Mouse (Mus musculus) CH12.LX (cell line): ENCODE data around the gene Olfr320. TPM values are rescaled to one million over a fixed set of nuclear protein-coding genes. Genes with fewer than 3 reads are reported as not detected.
"Not testable (repeated sequence)": the region's sequence is repeated elsewhere in the genome, so short reads cannot be mapped to it uniquely, and the experiment has no call there.

Experiments used
- DNase-seq: peaks from one replicate; pipeline ENCODE4 v3.0.0-alpha.2; 2013; ENCODE audit errors: extremely low read depth
- H3K27ac ChIP-seq: 2 replicates; pipeline ENCODE4 v1.5.1; 2012; ENCODE audit warnings: low read depth, mild to moderate bottlenecking, control low read depth, moderate library complexity; ENCODE audit not compliant: insufficient read depth
- H3K27me3 ChIP-seq: replicated peaks from 2 replicates; pipeline ENCODE3; 2012; ENCODE audit warnings: inconsistent platforms
- H3K36me3 ChIP-seq, 2 experiments: replicated peaks in 1 of 2; 2 replicates each; pipeline versions ENCODE3 to v1.6.1; 2012; ENCODE audit warnings: inconsistent platforms in 1 of 2, low read length in 1 of 2, mild to moderate bottlenecking in 1 of 2, mixed read lengths in 1 of 2, moderate library complexity in 1 of 2; ENCODE audit not compliant: control insufficient read depth in 1 of 2, insufficient read depth in 1 of 2
- H3K4me1 ChIP-seq, 2 experiments: 2 replicates each; pipeline ENCODE4 v1.6.1; 2012; ENCODE audit warnings: inconsistent platforms in 1 of 2, moderate library complexity in 1 of 2; ENCODE audit not compliant: insufficient read depth in 2 of 2, control insufficient read depth in 1 of 2
- H3K4me2 ChIP-seq: 2 replicates; pipeline ENCODE4 v1.6.1; 2012; ENCODE audit warnings: low read depth, mild to moderate bottlenecking, control low read depth; ENCODE audit not compliant: poor library complexity, insufficient read depth, severe bottlenecking
- H3K4me3 ChIP-seq, 3 experiments: fragments of 150-350 bp in 1 of 3; sonication (generic) in 1 of 3; replicated peaks in 1 of 3; 2 replicates each; pipeline versions ENCODE3 to v1.5.1; 2011 to 2012; ENCODE audit warnings: low read depth in 2 of 3, low read length in 2 of 3, mild to moderate bottlenecking in 2 of 3, moderate library complexity in 2 of 3, control low read depth in 1 of 3, improper control_type of control experiment in 1 of 3, inconsistent platforms in 1 of 3, mixed read lengths in 1 of 3; ENCODE audit not compliant: poor library complexity in 1 of 3
- H3K79me2 ChIP-seq: replicated peaks from 2 replicates; pipeline ENCODE4 v1.6.1; 2012; ENCODE audit warnings: mild to moderate bottlenecking, moderate library complexity; ENCODE audit not compliant: control insufficient read depth, poor library complexity, insufficient read depth, severe bottlenecking; ENCODE audit errors: extremely low read depth
- H3K9ac ChIP-seq: 2 replicates; pipeline ENCODE4 v1.6.1; 2012; ENCODE audit warnings: low read depth, mild to moderate bottlenecking, control low read depth, moderate library complexity; ENCODE audit not compliant: insufficient read depth
- H3K9me3 ChIP-seq: replicated peaks from 2 replicates; pipeline ENCODE3; 2012; ENCODE audit warnings: low read length, inconsistent platforms, mixed read lengths
- BHLHE40 ChIP-seq: IDR thresholded peaks from 2 replicates; pipeline ENCODE4 v1.6.1; 2011; ENCODE audit warnings: mild to moderate bottlenecking, low read depth, low read length, improper control_type of control experiment
- CHD2 ChIP-seq: IDR thresholded peaks from 2 replicates; pipeline ENCODE4 v1.6.1; 2011; ENCODE audit warnings: low read length, improper control_type of control experiment
- CTCF ChIP-seq, 2 experiments: IDR thresholded peaks in 1 of 2; conservative IDR thresholded peaks in 1 of 2; 2 replicates each; pipeline ENCODE4 v1.5.1; 2011 to 2012; ENCODE audit warnings: low read depth in 2 of 2, low read length in 2 of 2, improper control_type of control experiment in 1 of 2, inconsistent platforms in 1 of 2, mild to moderate bottlenecking in 1 of 2, moderate library complexity in 1 of 2
- JUND ChIP-seq: conservative IDR thresholded peaks from 2 replicates; pipeline ENCODE4 v1.6.1; 2011; ENCODE audit warnings: low read depth, low read length, improper control_type of control experiment
- KAT2A ChIP-seq: IDR thresholded peaks from 2 replicates; pipeline ENCODE4 v1.6.1; 2012; ENCODE audit warnings: low read length, improper control_type of control experiment, inconsistent platforms; ENCODE audit not compliant: insufficient replicate concordance
- MAZ ChIP-seq: IDR thresholded peaks from 2 replicates; pipeline ENCODE4 v1.6.1; 2012; ENCODE audit warnings: low read depth, mild to moderate bottlenecking, inconsistent platforms, low read length, improper control_type of control experiment, moderate library complexity
- MEF2A ChIP-seq: IDR thresholded peaks from 2 replicates; pipeline ENCODE4 v1.6.1; 2014; ENCODE audit warnings: low read depth, mild to moderate bottlenecking, inconsistent platforms, low read length, improper control_type of control experiment, borderline replicate concordance
- NELFE ChIP-seq: IDR thresholded peaks from 2 replicates; pipeline ENCODE4 v1.6.1; 2011; ENCODE audit warnings: low read depth, low read length, improper control_type of control experiment
- POLR2A ChIP-seq: IDR thresholded peaks from 2 replicates; pipeline ENCODE4 v1.6.1; 2011; ENCODE audit warnings: low read depth, mild to moderate bottlenecking, improper control_type of control experiment, low read length
- RAD21 ChIP-seq: IDR thresholded peaks from 2 replicates; pipeline ENCODE4 v1.6.1; 2011; ENCODE audit warnings: low read depth, mild to moderate bottlenecking, low read length, improper control_type of control experiment, moderate library complexity
- SMC3 ChIP-seq: IDR thresholded peaks from 2 replicates; pipeline ENCODE4 v1.6.1; 2011; ENCODE audit warnings: low read depth, low read length, improper control_type of control experiment
- TCF12 ChIP-seq: IDR thresholded peaks from 2 replicates; pipeline ENCODE4 v1.6.1; 2014; ENCODE audit warnings: low read depth, mild to moderate bottlenecking, inconsistent platforms, low read length, improper control_type of control experiment
- ZC3H11A ChIP-seq: IDR thresholded peaks from 2 replicates; pipeline ENCODE4 v1.6.1; 2012; ENCODE audit warnings: low read depth, mild to moderate bottlenecking, inconsistent platforms, low read length, improper control_type of control experiment
- ZKSCAN1 ChIP-seq: IDR thresholded peaks from 2 replicates; pipeline ENCODE4 v1.6.1; 2012; ENCODE audit warnings: low read depth, inconsistent platforms, low read length, improper control_type of control experiment, borderline replicate concordance
- dilution Hi-C: fragments of 300-500 bp; cut with MboI; formaldehyde crosslinking; loops from 2 replicates; pipeline ENCODE4 v1.14.3; 2020; ENCODE audit warnings: low sequenced_read_pairs; ENCODE audit not compliant: extremely low pct_unique_long_range_greater_than_20kb, extremely low pct_ligation_motif_present
- in situ Hi-C: fragments of 300-500 bp; cut with MboI; formaldehyde crosslinking; loops from 3 replicates; pipeline ENCODE4 v1.14.3; 2019; ENCODE audit warnings: low sequenced_read_pairs, low pct_ligation_motif_present, low pct_unique_long_range_greater_than_20kb, mixed read lengths
- polyA plus RNA-seq: library from polyadenylated mRNA; unstranded; fragments of >175 nt; gene quantifications from 2 replicates; pipeline ENCODE4 v1.2.1, GENCODE M21; 2012; ENCODE audit warnings: low read depth; ENCODE audit not compliant: insufficient read length
- total RNA-seq, 2 experiments: library from RNA; depleted of rRNA; stranded (reverse); fragments of 300-350 nt in 1 of 2; fragments of >200 nt in 1 of 2; gene quantifications; 2 replicates each; pipeline ENCODE4 v1.2.3; 2012 to 2014

Gene Olfr320
- total and polyA plus RNA-seq, 3 experiments: not detected

- H3K4me1 ChIP-seq: no peaks in the 10 kb centered on the region
- no peak overlapping the region for H3K27ac ChIP-seq
- peaks cover 21% of the 10 kb centered on the region for H3K27me3 ChIP-seq
- H3K9ac ChIP-seq: no peak overlapping the region
- no peak for DNase-seq
- H3K4me3 ChIP-seq: no peak overlapping the region
- no peak overlapping the region for H3K4me2 ChIP-seq
- in situ Hi-C loops (no loop called here), dilution Hi-C loops (no loop called here)
- H3K79me2 ChIP-seq: no peaks in the 10 kb centered on the region
- H3K9me3 ChIP-seq: no peaks in the 10 kb centered on the region
- no peaks in the 10 kb centered on the region for H3K36me3 ChIP-seq
- TF ChIP-seq NELFE (no peak), CTCF (conservative IDR thresholded peaks at IDR 0.05 in 1 of 2, IDR thresholded peaks at IDR 0.05 in 1 of 2; ENCODE audit: low read depth in 2 of 2, low read length in 2 of 2) (peak in 1 of 2 experiments; percentile 20; a peak in 2 of 4 replicates)
- TF ChIP-seq, all 38 proteins: peak for 1
Observed at GRCm38 (mm10) chr11:58671825-58672224, 9.1 kb upstream of the Olfr320 start.

- dilution Hi-C loops: no loop called here
- TF ChIP-seq SMC3 (no peak), CHD2 (no peak), ZKSCAN1 (no peak), JUND (no peak), MAZ (no peak), MEF2A (no peak), KAT2A (no peak), RAD21 (no peak), POLR2A (no peak), BHLHE40 (no peak)
- Histone ChIP-seq H3K27ac (no peak within 1 kb of the TSS), H3K4me2 (no peak within 1 kb of the TSS), H3K79me2 (no peaks in the 10 kb centered on the region), H3K4me3 (no peak within 1 kb of the TSS), H3K27me3 (peaks cover 67% of the 10 kb centered on the region), H3K9me3 (peaks cover 16% of the 10 kb centered on the region), H3K36me3 (no peaks in the 10 kb centered on the region), H3K9ac (no peak within 1 kb of the TSS), H3K4me1 (no peaks in the 10 kb centered on the region)
- DNase-seq: no peak
- in situ Hi-C loops: no loop called here
Observed at GRCm38 (mm10) chr11:58698862-58699261, 18.0 kb downstream of the Olfr320 start, which contains the start of gene Olfr319. Gene Olfr319 (plus strand): TSS chr11:58699162.

- Histone ChIP-seq H3K4me3 (no peak overlapping the region), H3K27me3 (peaks cover 47% of the 10 kb centered on the region), H3K36me3 (no peaks in the 10 kb centered on the region), H3K9me3 (no peaks in the 10 kb centered on the region), H3K4me2 (no peak overlapping the region), H3K27ac (no peak overlapping the region), H3K79me2 (no peaks in the 10 kb centered on the region), H3K9ac (no peak overlapping the region), H3K4me1 (no peaks in the 10 kb centered on the region)
- in situ Hi-C loops: no loop called here
- dilution Hi-C loops: no loop called here
- no peak for TF ChIP-seq TCF12
- TF ChIP-seq ZC3H11A: no peak
- no peak for TF ChIP-seq JUND
- no peak for DNase-seq
Observed at GRCm38 (mm10) chr11:58709086-58709485, 28.2 kb downstream of the Olfr320 start.

- dilution Hi-C loops, DNase-seq, in situ Hi-C loops: not testable (repeated sequence)
Observed at GRCm38 (mm10) chr11:58717723-58718122, 36.8 kb downstream of the Olfr320 start.

More at GRCm38 (mm10) chr11:58717723-58718122, 36.8 kb downstream of the Olfr320 start:
- not testable (repeated sequence) for H3K4me3 ChIP-seq, H3K36me3 ChIP-seq, H3K79me2 ChIP-seq, H3K27ac ChIP-seq, H3K9me3 ChIP-seq, H3K4me1 ChIP-seq, H3K4me2 ChIP-seq, H3K9ac ChIP-seq
- H3K27me3 ChIP-seq: peaks cover 22% of the 10 kb centered on the region
